Mouse (Mus musculus): ENCODE results near the gene Ppm1a.

The Ppm1a gene

DNA sequence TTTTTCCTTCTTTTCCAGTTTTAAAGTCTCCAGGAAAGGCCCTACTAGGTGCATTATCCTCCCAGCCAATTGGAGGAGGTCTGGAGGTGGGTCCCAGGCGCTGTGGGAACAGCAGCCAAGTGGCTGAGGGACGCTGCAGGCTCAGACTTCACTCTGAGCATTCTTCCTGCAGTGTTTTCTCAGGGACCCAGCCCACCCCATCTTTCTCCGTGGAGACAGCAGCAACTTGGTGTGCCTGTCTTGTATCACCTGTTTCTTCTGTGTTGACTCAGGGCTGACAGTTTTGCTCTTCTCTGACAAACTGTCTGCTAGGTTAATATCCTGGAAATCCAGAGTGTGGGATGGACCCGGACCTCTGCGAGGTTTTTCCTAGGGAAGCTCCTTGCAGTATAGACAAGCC, 68.4 kb downstream of the Ppm1a start:
- DNase-seq (ENCODE audit: low read depth, low spot score) = no peak

DNA sequence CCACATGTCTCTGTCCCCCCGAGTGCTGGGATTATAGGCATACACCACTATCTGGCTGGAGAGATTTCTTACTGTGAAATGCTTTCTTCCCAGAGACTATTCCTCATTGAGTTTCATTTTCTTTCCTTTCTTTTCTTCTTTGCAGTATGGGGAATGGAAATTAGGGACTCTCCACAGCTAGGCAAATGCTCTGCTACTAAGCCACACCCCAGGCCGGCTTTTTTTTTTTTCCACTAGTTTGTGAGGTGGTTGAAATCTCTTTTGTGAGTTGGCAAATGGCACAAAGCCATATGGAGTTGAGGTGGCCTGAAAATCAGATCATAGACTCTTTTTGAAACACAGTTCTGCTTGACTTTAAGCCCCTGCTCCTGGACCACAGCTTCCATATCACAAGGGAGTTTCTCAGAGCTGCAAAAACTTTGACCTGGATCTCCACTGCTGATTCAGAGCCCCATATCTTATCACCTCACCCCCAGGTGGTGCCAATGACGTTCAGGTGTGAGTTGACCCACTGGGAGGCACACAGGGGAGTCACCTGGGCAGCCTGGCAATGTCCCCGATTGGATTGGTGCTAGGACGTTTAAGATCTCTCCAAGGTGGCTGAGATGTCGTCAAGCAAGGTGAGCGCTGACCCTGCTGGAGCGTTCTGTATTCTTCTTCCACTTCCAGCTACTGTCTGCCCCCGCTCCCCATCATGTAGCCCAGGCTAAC, 71.7 kb downstream of the Ppm1a start:
- DNase-seq (ENCODE audit: low read depth, low spot score) = no peak

DNA sequence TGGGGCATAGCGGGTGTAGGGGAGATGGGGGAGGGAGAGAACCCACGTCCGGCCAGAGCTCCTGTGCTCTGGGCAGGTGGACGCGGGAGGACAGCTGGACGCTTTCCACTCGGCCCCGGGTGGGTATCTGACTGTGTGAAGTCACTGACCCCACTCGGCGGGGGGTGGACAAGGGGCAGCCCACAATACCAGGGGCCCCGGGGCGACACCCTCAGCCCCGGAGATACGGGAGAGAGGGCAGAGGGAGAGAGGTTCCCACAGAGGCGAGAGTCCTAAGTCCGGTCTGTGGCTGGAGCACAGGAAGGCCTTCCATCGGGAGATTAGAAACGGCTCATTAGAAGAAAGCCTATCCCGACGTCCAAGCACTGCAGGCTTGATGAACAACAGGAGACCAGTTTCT, 72.5 kb downstream of the Ppm1a start:
- no peak for DNase-seq (ENCODE audit: low read depth, low spot score)

DNA sequence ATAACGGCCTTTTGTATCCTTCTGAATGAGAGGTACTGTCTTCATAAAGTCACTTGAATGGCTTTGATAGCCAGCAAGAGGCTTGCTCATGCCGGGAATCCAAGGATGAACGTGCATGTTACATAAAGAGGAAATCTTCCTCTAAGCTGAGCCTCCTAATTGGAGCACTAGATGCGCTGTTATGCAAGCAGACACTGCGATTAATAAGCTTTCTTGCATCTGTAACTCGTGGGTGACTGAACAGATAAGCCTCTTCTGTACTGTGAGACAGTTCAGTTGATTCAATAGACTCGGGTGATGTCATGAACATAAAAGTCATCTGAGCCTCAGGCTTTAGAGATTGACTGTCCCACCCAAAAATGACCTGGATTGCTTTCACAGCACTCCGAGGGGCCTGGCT, 73.1 kb downstream of the Ppm1a start:
- no peak for DNase-seq (ENCODE audit: low read depth, low spot score)

DNA sequence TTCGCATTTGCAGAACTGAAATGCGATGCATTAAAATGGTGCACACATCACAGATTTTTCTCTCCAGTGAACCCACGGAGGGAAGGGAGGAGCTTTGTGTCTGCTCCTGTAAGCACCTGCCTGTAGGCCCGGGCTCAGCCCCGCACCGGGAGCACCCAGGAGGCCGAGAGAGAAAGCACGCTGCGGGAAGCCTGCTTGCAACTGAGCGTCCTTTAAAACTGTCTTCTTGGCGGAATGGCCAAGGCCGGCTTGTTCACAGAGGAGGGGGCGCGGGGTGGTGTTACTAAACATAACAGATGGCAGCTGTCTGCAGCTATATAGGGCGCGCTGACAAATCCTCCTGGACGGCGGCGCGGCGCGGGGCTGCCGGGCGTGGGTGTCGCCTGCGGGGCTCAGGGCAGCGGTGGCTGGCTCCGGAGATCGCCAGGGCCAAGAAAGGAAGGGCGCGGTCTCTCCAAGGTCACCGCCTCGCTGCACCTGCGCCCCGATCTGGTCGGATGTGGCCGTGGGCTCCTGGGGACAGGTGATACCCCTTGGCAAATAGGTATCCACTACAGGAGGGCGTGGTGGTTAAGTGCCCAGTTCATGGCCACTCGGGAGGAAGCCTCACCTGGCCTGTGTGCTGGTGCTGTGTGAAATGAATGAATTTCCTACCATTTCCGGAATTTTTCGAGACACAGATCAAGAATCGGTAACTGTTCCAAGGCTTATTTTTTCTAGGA, 74.6 kb downstream of the Ppm1a start:
- DNase-seq (ENCODE audit: low read depth, low spot score) = no peak

DNA sequence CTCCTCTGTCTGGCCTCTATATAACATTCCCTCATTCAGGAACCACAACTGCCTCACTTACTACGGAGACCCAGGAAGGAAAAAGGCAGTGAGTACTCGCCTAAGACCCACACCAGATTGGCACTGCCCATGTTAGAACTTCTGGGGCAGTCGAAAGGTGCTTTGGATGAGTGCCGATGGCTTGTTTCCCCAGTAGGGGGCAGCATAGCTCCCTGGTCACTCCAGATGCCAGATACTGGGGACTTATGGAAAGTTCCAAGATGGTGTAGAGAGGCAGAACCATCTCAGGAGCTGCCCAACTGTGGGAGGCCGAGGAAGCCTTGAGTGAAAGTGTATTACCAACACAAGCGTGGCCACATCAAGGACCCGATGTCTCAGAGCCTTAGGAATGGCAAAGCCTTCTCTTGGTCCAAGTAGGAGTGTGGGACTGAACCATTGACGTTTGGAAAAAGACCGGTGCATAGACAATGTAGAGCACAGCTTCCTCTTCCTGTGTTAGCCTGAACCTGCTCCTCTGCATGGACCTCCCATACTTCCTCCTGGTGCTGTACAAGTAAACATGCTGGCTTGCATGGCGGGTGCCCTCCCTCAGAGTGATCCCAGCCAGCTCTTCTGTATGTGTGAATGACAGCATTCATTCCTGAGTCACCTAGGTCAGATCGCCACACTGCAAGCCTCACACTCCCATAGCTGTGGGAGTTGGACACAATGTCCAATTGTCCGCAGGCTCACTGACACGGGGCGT, 77.7 kb downstream of the Ppm1a start:
- no peak for DNase-seq (ENCODE audit: low read depth, low spot score)

DNA sequence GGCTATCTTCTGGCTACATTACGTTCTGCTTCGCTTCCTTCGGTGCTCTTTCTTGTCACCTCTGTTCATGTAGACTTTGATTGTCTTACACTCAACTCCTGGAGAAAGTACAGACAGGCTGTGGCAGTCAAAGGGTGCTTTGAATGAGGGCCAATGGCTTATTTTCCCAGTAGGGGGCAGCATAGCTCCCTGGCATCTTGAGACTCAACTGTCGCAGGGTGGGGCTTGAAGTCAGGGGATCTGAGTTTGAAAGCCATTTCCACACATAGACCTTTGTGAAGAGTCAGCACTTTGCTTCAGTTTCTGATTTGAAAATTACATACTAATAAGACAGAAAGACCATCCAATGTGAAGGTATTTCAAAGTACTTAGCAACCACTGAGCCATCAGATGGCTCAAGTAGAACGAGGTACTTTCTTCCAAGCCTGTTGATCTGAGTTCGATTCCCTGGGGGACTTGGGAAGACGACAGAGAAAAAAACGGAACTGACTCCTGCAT, 78.3 kb downstream of the Ppm1a start:
- peak; percentile 63 for DNase-seq (ENCODE audit: low read depth, low spot score)

DNA sequence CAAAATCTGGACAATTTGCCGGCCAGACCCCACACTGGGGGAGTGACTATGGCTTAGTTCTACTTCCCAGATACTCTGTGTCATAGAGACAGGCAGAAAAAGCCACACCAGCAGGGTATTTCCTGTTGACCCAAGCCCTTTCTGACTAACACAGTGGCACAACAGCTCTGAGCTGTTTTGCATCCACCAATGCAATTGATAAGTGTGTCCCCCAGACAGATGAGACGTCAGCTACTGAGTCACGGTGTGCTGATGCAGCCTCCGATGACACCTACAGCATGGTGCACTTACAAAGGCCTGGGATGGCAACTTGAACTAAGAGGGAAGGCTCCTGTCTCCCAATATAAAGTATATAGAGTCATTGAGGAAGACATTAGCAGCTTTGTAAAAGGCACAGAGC, 80.0 kb downstream of the Ppm1a start:
- no peak for DNase-seq (ENCODE audit: low read depth, low spot score)

DNA sequence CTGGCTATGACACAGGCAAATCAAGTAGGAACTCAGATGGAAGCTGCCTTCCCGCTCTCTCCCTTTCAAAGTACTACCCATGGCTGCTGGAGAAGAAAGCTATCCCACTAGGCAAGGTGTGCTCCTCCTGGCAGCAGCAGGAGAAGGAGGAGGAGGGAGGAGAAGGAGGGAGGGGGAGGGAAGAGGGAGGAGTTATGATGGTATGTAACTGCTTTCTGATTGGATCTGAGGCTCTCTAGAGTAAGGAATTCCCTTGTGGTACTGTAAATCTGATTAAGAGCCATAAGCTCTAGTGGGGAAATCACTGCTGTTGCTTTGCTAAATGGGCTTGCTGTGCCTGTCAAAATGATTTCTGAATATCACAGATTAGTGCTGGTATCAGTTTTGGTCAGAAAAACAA, 84.2 kb downstream of the Ppm1a start:
- no peak for DNase-seq (ENCODE audit: low read depth, low spot score)

DNA sequence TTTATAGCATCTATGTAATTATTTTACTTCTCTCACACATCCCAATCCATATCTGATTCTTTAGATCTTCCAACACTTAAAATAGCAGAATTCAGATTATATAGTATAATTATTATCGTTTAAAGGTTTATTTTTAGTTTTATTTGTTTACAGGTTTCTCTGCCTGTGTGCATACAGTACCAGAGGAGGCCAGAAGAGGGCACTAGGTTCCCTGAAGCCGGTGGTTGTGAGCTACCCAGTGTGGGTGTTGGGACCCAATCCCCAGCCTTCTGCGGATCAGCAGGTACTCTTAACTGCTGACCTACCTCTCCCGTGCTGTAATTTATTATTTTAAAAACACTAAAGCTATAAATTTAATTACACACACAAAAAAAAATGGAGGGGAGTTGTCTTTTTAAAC, 85.9 kb downstream of the Ppm1a start:
- no peak for DNase-seq (ENCODE audit: low read depth, low spot score)

DNA sequence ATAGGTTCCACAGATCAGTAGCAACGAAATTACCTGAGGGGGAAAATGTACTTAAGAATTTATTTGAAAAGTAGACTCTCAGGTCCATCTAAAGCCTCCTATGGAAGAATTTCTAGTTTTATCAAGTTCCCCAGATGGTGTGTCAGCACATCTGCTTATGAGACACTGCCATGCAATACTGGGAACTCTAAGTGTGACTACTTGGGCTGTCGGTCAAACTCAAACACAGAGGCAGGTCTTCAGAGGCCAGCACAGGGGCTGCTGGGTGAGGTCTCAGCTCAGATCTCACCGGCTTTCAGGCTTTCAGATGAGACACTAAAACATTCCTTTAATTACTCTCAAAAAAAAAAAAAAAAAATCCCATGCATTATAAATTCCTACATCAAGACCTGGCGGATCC, 86.3 kb downstream of the Ppm1a start:
- DNase-seq (ENCODE audit: low read depth, low spot score) = no peak

DNA sequence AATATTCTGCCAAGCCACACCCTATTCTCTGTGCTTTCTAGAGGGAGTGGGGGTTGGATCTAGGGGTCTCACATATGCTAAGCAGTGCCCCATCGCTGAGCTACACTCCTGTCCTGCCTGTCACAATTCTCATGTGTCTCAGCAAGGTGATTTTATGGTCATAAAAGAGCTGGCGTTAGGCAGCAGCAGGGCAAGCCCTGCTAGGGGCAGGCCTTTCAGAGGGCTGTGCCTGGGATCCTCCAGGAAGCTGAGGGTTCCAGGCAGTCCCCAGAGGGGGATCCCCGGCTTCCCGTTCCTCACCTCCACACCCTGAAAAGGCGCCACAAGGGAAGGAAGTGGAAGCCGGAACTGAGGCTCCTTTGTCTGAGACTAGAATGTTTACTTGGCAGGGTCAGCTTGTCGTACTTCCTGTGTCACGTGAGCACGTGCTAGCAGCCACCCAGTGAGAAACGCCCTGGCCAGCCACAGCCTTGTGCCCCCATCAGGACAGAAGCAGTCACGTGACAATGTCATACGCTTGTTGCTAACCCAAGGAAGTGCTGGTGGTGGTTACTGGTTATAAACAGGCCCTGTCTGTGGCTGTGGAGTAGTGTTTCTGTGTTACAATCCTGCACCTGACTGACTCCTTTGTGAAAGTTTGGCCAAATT, 86.8 kb downstream of the Ppm1a start:
- DNase-seq (ENCODE audit: low read depth, low spot score) = no peak

DNA sequence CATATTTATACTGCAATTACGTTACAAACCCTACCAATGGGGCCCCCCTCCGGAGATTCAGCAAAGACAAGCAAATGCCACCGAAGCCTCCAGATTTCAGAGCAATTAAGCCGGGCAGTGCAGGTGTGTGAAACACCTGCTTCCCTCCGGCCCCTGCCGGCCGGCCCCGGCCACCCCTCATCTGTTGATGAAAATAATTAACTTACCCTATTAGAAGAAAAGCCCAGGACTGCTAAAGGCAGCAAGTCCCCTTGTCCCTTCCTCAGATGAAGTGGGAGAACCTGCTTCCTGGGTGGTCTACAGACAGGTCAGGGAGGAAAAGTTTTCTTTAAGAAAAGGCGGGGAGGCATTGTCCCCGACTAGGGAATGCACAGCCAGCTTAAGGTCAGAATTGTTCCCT, 88.7 kb downstream of the Ppm1a start:
- DNase-seq (ENCODE audit: low read depth, low spot score) = no peak

DNA sequence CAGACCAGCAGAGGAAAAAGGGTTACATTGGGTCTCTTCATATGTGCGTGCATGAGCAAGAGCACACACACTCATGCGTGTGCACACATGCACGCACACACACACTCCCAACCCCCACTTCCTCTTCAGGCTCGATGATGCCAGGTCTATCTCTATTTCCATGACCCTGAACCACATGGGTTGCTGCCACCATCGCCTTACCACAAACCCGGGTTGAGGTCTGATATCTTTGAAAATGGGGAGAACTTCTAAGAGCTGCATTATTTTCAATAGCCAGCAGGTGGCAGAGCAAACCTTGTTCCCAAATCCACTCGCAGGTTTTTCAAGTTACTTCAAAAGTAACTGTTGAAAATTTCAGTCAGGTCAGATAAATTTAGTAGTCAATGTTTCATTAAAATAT, 90.5 kb downstream of the Ppm1a start:
- DNase-seq (ENCODE audit: low read depth, low spot score) = no peak

Measured in WW6 (cell line).